Mouse (Mus musculus) v-Abl transformed pro-B cells (cell line): ENCODE data around the gene Serpinb12.

Experiments used
- in situ Hi-C, 2 experiments: fragments of 400-800 bp; cut with MboI; formaldehyde crosslinking; loops; one replicate each; pipeline ENCODE4 v1.15.1; 2025; ENCODE audit not compliant: unreplicated experiment in 2 of 2

The Serpinb12 gene

GRCm38 (mm10) chr1:106934265-106934664 is at the start of gene Serpinb12:
Gene Serpinb12, plus strand, starts transcription at chr1:106934449.
- in situ Hi-C loops = no loop called here

- in situ Hi-C loops = loop anchor here in 1 of 2 experiments (25.0 kb wide), 2 partner anchors 592 to 1908 kb away; no protein-coding TSS in a partner anchor
These were observed 39.1 kb upstream of the Serpinb12 start for GRCm38 (mm10) chr1:106895142-106895541.

GRCm38 (mm10) chr1:106901406-106901805 is 32.8 kb upstream of the Serpinb12 start:
- in situ Hi-C loops = no loop called here

- in situ Hi-C loops = no loop called here
These were observed 2.3 kb upstream of the Serpinb12 start for GRCm38 (mm10) chr1:106931954-106932353.

- in situ Hi-C loops = no loop called here
These were observed 591 bp upstream of the Serpinb12 start for GRCm38 (mm10) chr1:106933658-106934057.

GRCm38 (mm10) chr1:106947217-106947616 is 13.0 kb downstream of the Serpinb12 start:
- in situ Hi-C loops = no loop called here

GRCm38 (mm10) chr1:106959981-106960380 is 25.7 kb downstream of the Serpinb12 start:
- in situ Hi-C loops = no loop called here

- in situ Hi-C loops = no loop called here
These were observed 26.8 kb downstream of the Serpinb12 start for GRCm38 (mm10) chr1:106961023-106961422.

- in situ Hi-C loops = no loop called here
These were observed 46.4 kb downstream of the Serpinb12 start, which contains the start of gene Serpinb13 for GRCm38 (mm10) chr1:106980684-106981083. Gene Serpinb13, plus strand, starts transcription at chr1:106980984.

GRCm38 (mm10) chr1:106983092-106983491 is 48.8 kb downstream of the Serpinb12 start:
- in situ Hi-C loops = no loop called here

- in situ Hi-C loops = no loop called here
These were observed 49.6 kb downstream of the Serpinb12 start for GRCm38 (mm10) chr1:106983865-106984264.

- in situ Hi-C loops = loop anchor here in 1 of 2 experiments (25.0 kb wide), 1 partner anchor 487 kb away; no protein-coding TSS in a partner anchor
These were observed 66.2 kb downstream of the Serpinb12 start for GRCm38 (mm10) chr1:107000424-107000823.

GRCm38 (mm10) chr1:107001754-107002153 is 67.5 kb downstream of the Serpinb12 start:
- in situ Hi-C loops = loop anchor here in 1 of 2 experiments (25.0 kb wide), 1 partner anchor 486 kb away; no protein-coding TSS in a partner anchor

- in situ Hi-C loops = loop anchor here in 1 of 2 experiments (25.0 kb wide), 1 partner anchor 481 kb away; no protein-coding TSS in a partner anchor
These were observed 72.1 kb downstream of the Serpinb12 start for GRCm38 (mm10) chr1:107006316-107006715.
